Mouse (Mus musculus) testis, adult 2 months (tissue): ENCODE measurements around the gene Cpne2.

Source experiments
- CTCF ChIP-seq: fragments of 200-500 bp; IDR thresholded peaks from 2 replicates; pipeline ENCODE4 v1.5.1; 2012; ENCODE audit warnings: low read depth, mild to moderate bottlenecking, inconsistent platforms, low read length, moderate library complexity; ENCODE audit not compliant: control insufficient read depth, insufficient read depth, insufficient replicate concordance
- POLR2A ChIP-seq: fragments of 200-500 bp; IDR thresholded peaks from 2 replicates; pipeline ENCODE4 v1.6.1; 2012; ENCODE audit warnings: low read depth, mild to moderate bottlenecking, inconsistent platforms, low read length, moderate library complexity; ENCODE audit not compliant: control insufficient read depth

- no peak for TF ChIP-seq CTCF
- TF ChIP-seq POLR2A: no peak
Observed at GRCm38 (mm10) chr8:94485288-94485687, 47.5 kb upstream of the Cpne2 start.
